Comparison of ENCODE assay signal across 10 mouse cellular contexts in genomic region chr11:6545186-6545856, GRCm38 (mm10). TPM values are rescaled to one million over a fixed set of nuclear protein-coding genes. Genes with fewer than 3 reads are reported as not detected.
DNase-seq lines count a peak whose midpoint lies in the region; ATAC-seq and TF ChIP-seq lines count a peak whose summit lies in the region.
"Had no signal": no experiment of that assay in that cellular context is flagged by ENCODE, and none has a peak within 500 bp of the region (broad histone marks: within the 10 kb centered on the region; RNA-seq: fewer than 3 reads in every experiment).

No protein-coding gene starts in this region.

- TF ChIP-seq CTCF in intestine, postnatal 0 days (IDR thresholded peaks at IDR 0.05; ENCODE audit: low read depth), result no peak
- TF ChIP-seq CTCF in ES-Bruce4 (IDR thresholded peaks at IDR 0.05; ENCODE audit: low read depth, low read length), result no peak

- DNase-seq in intestine, embryonic 14.5 days (ENCODE audit: low spot score), result no peak
- DNase-seq in embryonic facial prominence, embryonic 14.5 days (ENCODE audit: low spot score), result no peak
- DNase-seq in midbrain, embryonic 11.5 days (ENCODE audit: low spot score, missing footprints), result peak; percentile 75
- no peak for DNase-seq in testis, postnatal 14 days (ENCODE audit: low spot score)
- DNase-seq in left cerebral cortex, adult 9 months (ENCODE audit: low spot score in 2 of 2), result no peak
- DNase-seq: gastrocnemius, postnatal 25 days; retina, postnatal 1 day had no signal

- H3K9me3 ChIP-seq in intestine, embryonic 14.5 days (ENCODE audit: control insufficient read depth, low read length), result no peaks in the 10 kb centered on the region
- no peaks in the 10 kb centered on the region for H3K9me3 ChIP-seq in intestine, postnatal 0 days (ENCODE audit: control insufficient read depth)
- no peaks in the 10 kb centered on the region for H3K9me3 ChIP-seq in ES-Bruce4 (replicated peaks; ENCODE audit: control insufficient read depth, insufficient read depth, low read length, poor library complexity, severe bottlenecking)
- H3K9me3 ChIP-seq in embryonic facial prominence, embryonic 14.5 days (ENCODE audit: control insufficient read depth, low read length), result no peaks in the 10 kb centered on the region
- no peaks in the 10 kb centered on the region for H3K9me3 ChIP-seq in midbrain, embryonic 11.5 days (ENCODE audit: control insufficient read depth, low read length)

- no peak for TF ChIP-seq POLR2A in ES-Bruce4 (IDR thresholded peaks at IDR 0.05; ENCODE audit: insufficient read depth, low read length)

- H3K27ac ChIP-seq in intestine, embryonic 14.5 days (ENCODE audit: low read depth), result peak overlapping the region; percentile 97; the same call in 1 of the 2 replicates
- no peak overlapping the region for H3K27ac ChIP-seq in intestine, postnatal 0 days (ENCODE audit: low read depth, low read length)
- peak overlapping the region; percentile 97 for H3K27ac ChIP-seq in ES-Bruce4 (ENCODE audit: insufficient read depth, low read length)
- H3K27ac ChIP-seq in embryonic facial prominence, embryonic 14.5 days (replicated peaks; ENCODE audit: low read depth, low read length), result peak overlapping the region; percentile 98; the same call in 1 of the 2 replicates
- H3K27ac ChIP-seq in midbrain, embryonic 11.5 days (ENCODE audit: low read depth, low read length), result no peak overlapping the region

- no peak for TF ChIP-seq EP300 in ES-Bruce4 (IDR thresholded peaks at IDR 0.05; ENCODE audit: insufficient read depth, low read depth, low read length)

- peaks cover 10% of the 10 kb centered on the region for H3K4me1 ChIP-seq in intestine, embryonic 14.5 days (replicated peaks; ENCODE audit: control insufficient read depth, insufficient read depth, low read length)
- H3K4me1 ChIP-seq in intestine, postnatal 0 days (replicated peaks; ENCODE audit: control insufficient read depth, insufficient read depth, low read length), result no peaks in the 10 kb centered on the region
- peaks cover 2% of the 10 kb centered on the region for H3K4me1 ChIP-seq in ES-Bruce4 (ENCODE audit: control insufficient read depth, insufficient read depth, low read length)
- H3K4me1 ChIP-seq in embryonic facial prominence, embryonic 14.5 days (ENCODE audit: control insufficient read depth, insufficient read depth, low read length), result peaks cover 8% of the 10 kb centered on the region
- H3K4me1 ChIP-seq in midbrain, embryonic 11.5 days (ENCODE audit: control insufficient read depth, insufficient read depth, low read length), result peaks cover 8% of the 10 kb centered on the region; the same call in 1 of the 2 replicates

- ATAC-seq in intestine, embryonic 14.5 days (replicated peaks; ENCODE audit: low FRiP score, low TSS enrichment, low read depth), result no peak
- ATAC-seq in intestine, postnatal 0 days, result no peak
- no peak for ATAC-seq in embryonic facial prominence, embryonic 14.5 days (ENCODE audit: low read depth)
- ATAC-seq in midbrain, embryonic 11.5 days (ENCODE audit: low FRiP score), result no peak

- no peaks in the 10 kb centered on the region for H3K36me3 ChIP-seq in intestine, embryonic 14.5 days (ENCODE audit: control insufficient read depth, insufficient read depth, low read length)
- H3K36me3 ChIP-seq in intestine, postnatal 0 days (ENCODE audit: control insufficient read depth, insufficient read depth), result no peaks in the 10 kb centered on the region
- H3K36me3 ChIP-seq in ES-Bruce4 (ENCODE audit: control insufficient read depth, insufficient read depth, low read length, poor library complexity, severe bottlenecking), result no peaks in the 10 kb centered on the region; the same call in 1 of the 2 replicates
- H3K36me3 ChIP-seq in embryonic facial prominence, embryonic 14.5 days (ENCODE audit: control insufficient read depth, insufficient read depth, low read length), result no peaks in the 10 kb centered on the region
- no peaks in the 10 kb centered on the region for H3K36me3 ChIP-seq in midbrain, embryonic 11.5 days (ENCODE audit: control insufficient read depth, insufficient read depth, low read length)

- no peak overlapping the region for H3K4me3 ChIP-seq in intestine, embryonic 14.5 days (ENCODE audit: low read depth, low read length)
- no peak overlapping the region for H3K4me3 ChIP-seq in intestine, postnatal 0 days (ENCODE audit: low read depth, low read length)
- no peak overlapping the region for H3K4me3 ChIP-seq in ES-Bruce4 (ENCODE audit: low read depth, low read length)
- H3K4me3 ChIP-seq in embryonic facial prominence, embryonic 14.5 days (ENCODE audit: low read depth, low read length), result no peak overlapping the region
- H3K4me3 ChIP-seq in midbrain, embryonic 11.5 days (ENCODE audit: low read depth, low read length), result no peak overlapping the region; the same call in 1 of the 2 replicates

- peak overlapping the region; percentile 87 for H3K4me2 ChIP-seq in intestine, embryonic 14.5 days (ENCODE audit: low read length)
- no peak overlapping the region for H3K4me2 ChIP-seq in intestine, postnatal 0 days (replicated peaks; ENCODE audit: low read depth)
- 0 out of 2 replicates have a peak overlapping the region, but pooled peaks have one; percentile 82 for H3K4me2 ChIP-seq in embryonic facial prominence, embryonic 14.5 days (ENCODE audit: low read depth, low read length)
- H3K4me2 ChIP-seq in midbrain, embryonic 11.5 days, result peak overlapping the region; percentile 55; the same call in 1 of the 2 replicates

- H3K9ac ChIP-seq in intestine, embryonic 14.5 days (ENCODE audit: low read length), result no peak overlapping the region
- no peak overlapping the region for H3K9ac ChIP-seq in intestine, postnatal 0 days (ENCODE audit: low read depth, low read length)
- H3K9ac ChIP-seq in ES-Bruce4 (ENCODE audit: low read depth, poor library complexity, severe bottlenecking), result peak overlapping the region; percentile 88
- H3K9ac ChIP-seq in embryonic facial prominence, embryonic 14.5 days (ENCODE audit: low read depth, low read length), result no peak overlapping the region
- no peak overlapping the region for H3K9ac ChIP-seq in midbrain, embryonic 11.5 days (ENCODE audit: low read length)

- no peaks in the 10 kb centered on the region for H3K27me3 ChIP-seq in intestine, embryonic 14.5 days (replicated peaks; ENCODE audit: control insufficient read depth, insufficient read depth, low read length)
- H3K27me3 ChIP-seq in intestine, postnatal 0 days (replicated peaks; ENCODE audit: control insufficient read depth, insufficient read depth, low read length), result no peaks in the 10 kb centered on the region
- no peaks in the 10 kb centered on the region for H3K27me3 ChIP-seq in ES-Bruce4 (ENCODE audit: control insufficient read depth, insufficient read depth, low read length, poor library complexity, severe bottlenecking)
- H3K27me3 ChIP-seq in embryonic facial prominence, embryonic 14.5 days (replicated peaks; ENCODE audit: control insufficient read depth, insufficient read depth, low read length), result no peaks in the 10 kb centered on the region
- H3K27me3 ChIP-seq in midbrain, embryonic 11.5 days (ENCODE audit: control insufficient read depth, insufficient read depth, low read length), result no peaks in the 10 kb centered on the region
- H3K27me3 ChIP-seq: Patski had no signal

- WGBS in intestine, embryonic 14.5 days, result 96% methylated on average over 4 of the region's 4 CpGs
- 90% methylated on average over 4 of the region's 4 CpGs for WGBS in intestine, postnatal 0 days
- WGBS in embryonic facial prominence, embryonic 14.5 days, result 94% methylated on average over 4 of the region's 4 CpGs
- WGBS in midbrain, embryonic 11.5 days, result 96% methylated on average over 4 of the region's 4 CpGs

RNA-seq across cellular contexts. Expression of gene Ccm2, which starts 1.4 kb away (rescaled TPM):
- 87.0 and 90.6 TPM in 2 replicates for polyA plus RNA-seq in intestine, embryonic 14.5 days (2014; fragmentation: Nextera tagmentation; extraction: Ambion mirVana)
- polyA plus RNA-seq in intestine, postnatal 0 days (2015; fragmentation: Nextera tagmentation; extraction: Ambion mirVana), result 37.2 and 39.6 TPM in 2 replicates
- polyA plus RNA-seq in ES-Bruce4 (2011; ENCODE audit: insufficient read depth, insufficient read length, low read depth, missing spikeins), result 36.5 and 38.7 TPM in 2 replicates
- 93.5 and 93.7 TPM in 2 replicates for polyA plus RNA-seq in embryonic facial prominence, embryonic 14.5 days (2014; fragmentation: Nextera tagmentation; extraction: Ambion mirVana)
- polyA plus RNA-seq in midbrain, embryonic 11.5 days (2014; fragmentation: Nextera tagmentation; extraction: Ambion mirVana), result 72.8 and 81.6 TPM in 2 replicates

RNA-seq across cellular contexts. Expression of gene Myo1g, which starts 24.6 kb away (rescaled TPM):
- polyA plus RNA-seq in intestine, embryonic 14.5 days (2014; fragmentation: Nextera tagmentation; extraction: Ambion mirVana), result 1.3 TPM in 2 replicates
- polyA plus RNA-seq in intestine, postnatal 0 days (2015; fragmentation: Nextera tagmentation; extraction: Ambion mirVana), result 0.87 and 0.95 TPM in 2 replicates
- 0.36 and 1.1 TPM in 2 replicates for polyA plus RNA-seq in ES-Bruce4 (2011; ENCODE audit: insufficient read depth, insufficient read length, low read depth, missing spikeins)
- 2.1 and 2.4 TPM in 2 replicates for polyA plus RNA-seq in embryonic facial prominence, embryonic 14.5 days (2014; fragmentation: Nextera tagmentation; extraction: Ambion mirVana)
- polyA plus RNA-seq in midbrain, embryonic 11.5 days (2014; fragmentation: Nextera tagmentation; extraction: Ambion mirVana), result 0.46 and 0.92 TPM in 2 replicates

Comparison
In these comparisons a context has a peak if more than half of its experiments do, and no peak if none do; other contexts are left out.
1. H3K27ac ChIP-seq: peak in intestine, embryonic 14.5 days (single experiment), ES-Bruce4 (single experiment) and embryonic facial prominence, embryonic 14.5 days (single experiment); none in intestine, postnatal 0 days (single experiment) and midbrain, embryonic 11.5 days (single experiment).